Mouse (Mus musculus): Measurements from ENCODE around the gene Dcun1d2.

DNA sequence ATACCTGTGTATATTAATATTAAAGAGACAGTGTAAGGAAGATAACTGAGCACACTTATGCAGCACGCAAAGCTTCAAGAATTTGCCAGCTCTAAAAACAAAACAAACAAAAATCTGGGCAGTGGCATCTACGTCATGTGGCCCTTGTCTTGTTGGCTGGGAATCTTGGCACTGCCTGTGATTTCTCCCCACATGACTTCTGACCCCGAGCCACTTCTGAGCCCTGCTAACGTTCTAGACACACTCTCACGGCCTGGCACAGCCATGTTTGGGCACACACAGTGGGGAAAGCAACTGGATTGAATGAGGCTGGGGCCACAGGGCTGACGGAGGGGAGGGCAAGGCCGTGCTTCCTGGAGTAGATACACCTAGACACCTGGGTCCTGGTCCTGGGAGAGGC, 47.2 kb downstream of the Dcun1d2 start:
- TF ChIP-seq CTCF (conservative IDR thresholded peaks at IDR 0.05 in 1 of 2, IDR thresholded peaks at IDR 0.05 in 1 of 2; ENCODE audit: low read depth in 2 of 2, low read length in 2 of 2) = no peak
- TF ChIP-seq EP300 (IDR thresholded peaks at IDR 0.05; ENCODE audit: low read length) = no peak
- TF ChIP-seq NRF1 (IDR thresholded peaks at IDR 0.05; ENCODE audit: low read depth, low read length) = no peak
- TF ChIP-seq E2F4 (IDR thresholded peaks at IDR 0.05; ENCODE audit: insufficient replicate concordance, low read depth, low read length) = no peak
- TF ChIP-seq MAX (IDR thresholded peaks at IDR 0.05; ENCODE audit: low read length) = no peak
